In the genomic region with DNA sequence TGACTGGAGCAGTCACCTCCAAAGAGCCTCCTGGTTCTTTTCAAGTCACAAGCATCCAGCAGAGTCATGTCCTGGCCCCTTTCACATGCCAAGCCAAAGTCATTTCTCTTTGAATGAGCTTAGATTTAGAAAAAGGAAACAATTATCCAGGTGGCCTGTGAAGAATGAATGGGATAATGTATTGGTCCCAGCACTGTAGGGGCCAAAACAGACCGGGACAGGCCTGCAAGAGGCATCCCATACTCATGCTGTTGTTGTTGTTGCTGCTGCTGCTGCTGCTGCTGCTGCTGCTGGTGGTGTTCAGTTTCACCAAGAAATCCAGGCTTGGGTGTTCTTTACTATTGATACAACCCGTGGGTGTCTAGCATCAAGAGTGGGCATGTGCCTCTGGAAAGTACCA, we compare ENCODE assay signal across 23 mouse cellular contexts.
"Had no signal": no experiment of that assay in that cellular context is flagged by ENCODE, and none has a peak within 500 bp of the region (broad histone marks: within the 10 kb centered on the region; RNA-seq: fewer than 3 reads in every experiment).

No protein-coding gene starts in this region.

- H3K4me2 ChIP-seq: liver, embryonic 12.5 days; liver, embryonic 15.5 days; lung, embryonic 15.5 days; neural tube, embryonic 12.5 days; neural tube, embryonic 15.5 days; stomach, embryonic 15.5 days had no signal

- ATAC-seq: liver, embryonic 12.5 days had no signal

- H3K27me3 ChIP-seq: liver, embryonic 15.5 days; lung, embryonic 15.5 days; neural tube, embryonic 15.5 days; stomach, embryonic 15.5 days had no signal

- H3K4me3 ChIP-seq: layer of hippocampus, adult 2 months; liver, embryonic 12.5 days; liver, embryonic 15.5 days; lung, embryonic 15.5 days; megakaryocyte, embryonic 14.5 days; midbrain, embryonic 10.5 days; neural tube, embryonic 12.5 days; neural tube, embryonic 15.5 days; stomach, embryonic 15.5 days had no signal

- H3K36me3 ChIP-seq: liver, embryonic 12.5 days; liver, embryonic 15.5 days; lung, embryonic 15.5 days; midbrain, embryonic 10.5 days; neural tube, embryonic 12.5 days; neural tube, embryonic 15.5 days; stomach, embryonic 15.5 days had no signal

- H3K9ac ChIP-seq: liver, embryonic 12.5 days; liver, embryonic 15.5 days; lung, embryonic 15.5 days; neural tube, embryonic 12.5 days; neural tube, embryonic 15.5 days; stomach, embryonic 15.5 days had no signal

- H3K27ac ChIP-seq: kidney, postnatal 0 days; layer of hippocampus, adult 2 months; liver, embryonic 12.5 days; liver, embryonic 15.5 days; lung, embryonic 15.5 days; midbrain, embryonic 10.5 days; neural tube, embryonic 12.5 days; neural tube, embryonic 15.5 days; stomach, embryonic 15.5 days had no signal

- H3K9me3 ChIP-seq: liver, embryonic 12.5 days; liver, embryonic 15.5 days; lung, embryonic 15.5 days; megakaryocyte, embryonic 14.5 days; midbrain, embryonic 10.5 days; neural tube, embryonic 12.5 days; neural tube, embryonic 15.5 days; stomach, embryonic 15.5 days had no signal

- DNase-seq: kidney, adult 2 months; kidney, postnatal 25 days; layer of hippocampus, adult 9-11 months; layer of hippocampus, postnatal 36 days; left cerebral cortex, postnatal 4 days; lung, adult 18-20 months; lung, postnatal 10 days; lung, postnatal 36 days; midbrain, embryonic 14.5 days; right cerebral cortex, adult 18-20 months; right cerebral cortex, postnatal 25 days; spleen, adult 18-20 months; thymus, postnatal 25 days had no signal
